Mouse (Mus musculus) limb, embryonic 11.5 days (tissue): ENCODE data around the gene Pip5k1b. TPM values are rescaled to one million over a fixed set of nuclear protein-coding genes. Genes with fewer than 3 reads are reported as not detected.

Source experiments
- ATAC-seq: fragments of 200-750 bp; cut with Nextera tagmentation; 2 replicates; pipeline ENCODE4 v1.8.0; 2017; ENCODE audit warnings: low read depth; ENCODE audit not compliant: insufficient number of reproducible peaks, low FRiP score, low TSS enrichment
- DNase-seq: peaks from one replicate; pipeline ENCODE4 v3.0.0-alpha.2; 2015; ENCODE audit warnings: low spot score
- H3K27ac ChIP-seq: fragments of 300-500 bp; sonication (generic); replicated peaks from 2 replicates; pipeline ENCODE4 v1.5.1; 2014; ENCODE audit warnings: low read depth, mild to moderate bottlenecking, low read length
- H3K27me3 ChIP-seq: fragments of 300-500 bp; sonication (generic); 2 replicates; pipeline ENCODE4 v1.6.1; 2014; ENCODE audit warnings: mild to moderate bottlenecking, low read length, mixed read lengths; ENCODE audit not compliant: control insufficient read depth, insufficient read depth
- H3K36me3 ChIP-seq: fragments of 300-500 bp; sonication (generic); 2 replicates; pipeline ENCODE4 v1.6.1; 2014; ENCODE audit warnings: mild to moderate bottlenecking, low read length, moderate library complexity, mixed read lengths; ENCODE audit not compliant: control insufficient read depth, insufficient read depth
- H3K4me1 ChIP-seq: fragments of 300-500 bp; sonication (generic); 2 replicates; pipeline ENCODE4 v1.6.1; 2014; ENCODE audit warnings: low read length, mixed read lengths; ENCODE audit not compliant: control insufficient read depth, insufficient read depth
- H3K4me2 ChIP-seq: fragments of 300-500 bp; sonication (generic); 2 replicates; pipeline ENCODE4 v1.6.1; 2014; ENCODE audit warnings: low read depth, mild to moderate bottlenecking, moderate library complexity; ENCODE audit not compliant: severe bottlenecking
- H3K4me3 ChIP-seq: fragments of 300-500 bp; sonication (generic); 2 replicates; pipeline ENCODE4 v1.5.1; 2014; ENCODE audit warnings: low read depth, low read length
- H3K9ac ChIP-seq: fragments of 300-500 bp; sonication (generic); 2 replicates; pipeline ENCODE4 v1.6.1; 2014; ENCODE audit warnings: mild to moderate bottlenecking, low read length
- H3K9me3 ChIP-seq: fragments of 300-500 bp; sonication (generic); 2 replicates; pipeline ENCODE4 v1.6.1; 2016; ENCODE audit warnings: low read length; ENCODE audit not compliant: control insufficient read depth
- WGBS: fragments of 180-500 bp; shearing (Covaris S2); extraction: QIAGEN DNeasy Blood & Tissue Kit; methylation state at CpG from one replicate; pipeline ENCODE4 v1.1.7; 2014; 5-methylcytosine and 5-hydroxymethylcytosine counted together
- polyA plus RNA-seq: library from polyadenylated mRNA; unstranded; fragments of >200 nt; fragmentation: Nextera tagmentation; extraction: Ambion mirVana; gene quantifications from 2 replicates; pipeline ENCODE4 v1.2.1, GENCODE M21; 2014

Pip5k1b gene
- polyA plus RNA-seq, 1 experiment from 2014 or later: 0.52 TPM

- H3K9ac ChIP-seq: no peak overlapping the region
- no peaks in the 10 kb centered on the region for H3K27me3 ChIP-seq
- no peak for DNase-seq
- WGBS: 63% methylated on average over 15 of the region's 15 CpGs
- H3K36me3 ChIP-seq: no peaks in the 10 kb centered on the region
- H3K27ac ChIP-seq: no peak overlapping the region
- no peak for ATAC-seq
- H3K4me2 ChIP-seq: no peak overlapping the region
- H3K4me1 ChIP-seq: no peaks in the 10 kb centered on the region
- H3K9me3 ChIP-seq: no peaks in the 10 kb centered on the region
- H3K4me3 ChIP-seq: no peak overlapping the region
These were observed 238.6 kb downstream of the Pip5k1b start for GRCm38 (mm10) chr19:24317038-24317591.

- 87% methylated on average over 9 of the region's 9 CpGs for WGBS
- H3K9ac ChIP-seq: no peak overlapping the region
- H3K36me3 ChIP-seq: no peaks in the 10 kb centered on the region
- DNase-seq (no peak), ATAC-seq (no peak)
- no peak overlapping the region for H3K27ac ChIP-seq
- no peaks in the 10 kb centered on the region for H3K27me3 ChIP-seq
- no peak overlapping the region for H3K4me3 ChIP-seq
- H3K9me3 ChIP-seq: no peaks in the 10 kb centered on the region
- H3K4me2 ChIP-seq: no peak overlapping the region
- H3K4me1 ChIP-seq: no peaks in the 10 kb centered on the region
These were observed 239.5 kb downstream of the Pip5k1b start for GRCm38 (mm10) chr19:24316060-24316725.

- DNase-seq (no peak), ATAC-seq (no peak)
- Histone ChIP-seq H3K9ac (no peak overlapping the region), H3K9me3 (no peaks in the 10 kb centered on the region), H3K27ac (no peak overlapping the region), H3K4me1 (no peaks in the 10 kb centered on the region), H3K36me3 (no peaks in the 10 kb centered on the region), H3K4me2 (no peak overlapping the region), H3K4me3 (no peak overlapping the region), H3K27me3 (no peaks in the 10 kb centered on the region)
- 89% methylated on average over 4 of the region's 4 CpGs for WGBS
These were observed 240.4 kb downstream of the Pip5k1b start for GRCm38 (mm10) chr19:24315234-24315633.

- no peak overlapping the region for H3K9ac ChIP-seq
- no peaks in the 10 kb centered on the region for H3K36me3 ChIP-seq
- H3K27ac ChIP-seq: no peak overlapping the region
- no peak overlapping the region for H3K4me2 ChIP-seq
- 94% methylated on average over 11 of the region's 11 CpGs for WGBS
- H3K9me3 ChIP-seq: no peaks in the 10 kb centered on the region
- no peaks in the 10 kb centered on the region for H3K27me3 ChIP-seq
- H3K4me3 ChIP-seq: no peak overlapping the region
- H3K4me1 ChIP-seq: no peaks in the 10 kb centered on the region
- ATAC-seq: no peak
- DNase-seq: no peak
These were observed 241.0 kb downstream of the Pip5k1b start for GRCm38 (mm10) chr19:24314676-24315075.

- no peak for DNase-seq
- Histone ChIP-seq H3K4me1 (peaks cover 7% of the 10 kb centered on the region; the same call in 1 of the 2 replicates), H3K4me3 (no peak overlapping the region), H3K27ac (no peak overlapping the region), H3K9me3 (no peaks in the 10 kb centered on the region), H3K27me3 (no peaks in the 10 kb centered on the region), H3K9ac (no peak overlapping the region), H3K4me2 (no peak overlapping the region), H3K36me3 (no peaks in the 10 kb centered on the region)
- WGBS: 69% methylated on average over 12 of the region's 12 CpGs
- ATAC-seq: no peak
These were observed 242.9 kb downstream of the Pip5k1b start for GRCm38 (mm10) chr19:24312556-24313342.

GRCm38 (mm10) chr19:24312046-24312445, 243.6 kb downstream of the Pip5k1b start:
- H3K9ac ChIP-seq: no peak overlapping the region
- H3K4me1 ChIP-seq: peaks cover 10% of the 10 kb centered on the region; the same call in 1 of the 2 replicates
- no peak overlapping the region for H3K4me2 ChIP-seq
- DNase-seq (no peak), ATAC-seq (no peak)
- no peak overlapping the region for H3K27ac ChIP-seq
- no peak overlapping the region for H3K4me3 ChIP-seq
- WGBS: 83% methylated on average over 5 of the region's 5 CpGs
- H3K27me3 ChIP-seq: no peaks in the 10 kb centered on the region
- no peaks in the 10 kb centered on the region for H3K36me3 ChIP-seq
- H3K9me3 ChIP-seq: no peaks in the 10 kb centered on the region

GRCm38 (mm10) chr19:24308305-24308705, 247.4 kb downstream of the Pip5k1b start:
- peak; percentile 41 for DNase-seq
- Histone ChIP-seq H3K4me1 (peaks cover 10% of the 10 kb centered on the region; the same call in 1 of the 2 replicates), H3K9ac (no peak overlapping the region), H3K27me3 (no peaks in the 10 kb centered on the region), H3K9me3 (no peaks in the 10 kb centered on the region), H3K27ac (no peak overlapping the region), H3K36me3 (no peaks in the 10 kb centered on the region), H3K4me2 (no peak overlapping the region), H3K4me3 (no peak overlapping the region)
- ATAC-seq: no peak
- 3% methylated on average over 5 of the region's 5 CpGs for WGBS

GRCm38 (mm10) chr19:24307271-24308221, 248.1 kb downstream of the Pip5k1b start:
- H3K9ac ChIP-seq: no peak overlapping the region

More at GRCm38 (mm10) chr19:24307271-24308221, 248.1 kb downstream of the Pip5k1b start:
- DNase-seq: peak; percentile 33
- H3K9me3 ChIP-seq: no peaks in the 10 kb centered on the region
- H3K4me3 ChIP-seq: no peak overlapping the region
- H3K36me3 ChIP-seq: no peaks in the 10 kb centered on the region
- H3K4me2 ChIP-seq: no peak overlapping the region
- no peak overlapping the region for H3K27ac ChIP-seq
- WGBS: 72% methylated on average over 13 of the region's 13 CpGs
- ATAC-seq: no peak
- peaks cover 10% of the 10 kb centered on the region; the same call in 1 of the 2 replicates for H3K4me1 ChIP-seq
- no peaks in the 10 kb centered on the region for H3K27me3 ChIP-seq
